Mouse (Mus musculus) lung, postnatal 0 days (tissue): ENCODE results near the gene Sigirr. TPM values are rescaled to one million over a fixed set of nuclear protein-coding genes. Genes with fewer than 3 reads are reported as not detected.

Source experiments
- ATAC-seq: fragments of 200-750 bp; cut with Nextera tagmentation; 2 replicates; pipeline ENCODE4 v1.8.0; 2017; ENCODE audit warnings: moderate library complexity
- DNase-seq: peaks from one replicate; pipeline ENCODE4 v3.0.0-alpha.2; 2016; ENCODE audit warnings: low spot score
- H3K27ac ChIP-seq: fragments of 300-500 bp; sonication (generic); 2 replicates; pipeline ENCODE4 v1.5.1; 2014; ENCODE audit warnings: antibody characterized with exemption, mild to moderate bottlenecking, low read length, mixed read lengths
- H3K27me3 ChIP-seq: fragments of 300-500 bp; sonication (generic); replicated peaks from 2 replicates; pipeline ENCODE4 v1.6.1; 2014; ENCODE audit warnings: low read length, mixed read lengths; ENCODE audit not compliant: insufficient read depth
- H3K36me3 ChIP-seq: fragments of 300-500 bp; sonication (generic); 2 replicates; pipeline ENCODE4 v1.6.1; 2014; ENCODE audit warnings: low read length, mixed read lengths; ENCODE audit not compliant: insufficient read depth
- H3K4me1 ChIP-seq: fragments of 300-500 bp; sonication (generic); 2 replicates; pipeline ENCODE4 v1.6.1; 2014; ENCODE audit warnings: antibody characterized with exemption, low read depth, low read length, mixed read lengths; ENCODE audit not compliant: insufficient read depth
- H3K4me2 ChIP-seq: fragments of 300-500 bp; sonication (generic); replicated peaks from 2 replicates; pipeline ENCODE4 v1.6.1; 2014; ENCODE audit warnings: low read depth, mild to moderate bottlenecking, low read length, moderate library complexity, mixed read lengths
- H3K4me3 ChIP-seq: fragments of 300-500 bp; sonication (generic); 2 replicates; pipeline ENCODE4 v1.5.1; 2014; ENCODE audit warnings: low read depth, low read length
- H3K9ac ChIP-seq: fragments of 300-500 bp; sonication (generic); replicated peaks from 2 replicates; pipeline ENCODE4 v1.6.1; 2014; ENCODE audit warnings: low read depth, mild to moderate bottlenecking
- H3K9me3 ChIP-seq: fragments of 300-500 bp; sonication (generic); 2 replicates; pipeline ENCODE4 v1.6.1; 2016; ENCODE audit warnings: low read length, mixed read lengths
- CTCF ChIP-seq: IDR thresholded peaks from 2 replicates; pipeline ENCODE4 v1.5.1; 2016; ENCODE audit warnings: antibody characterized with exemption, mild to moderate bottlenecking
- EP300 ChIP-seq: IDR thresholded peaks from 2 replicates; pipeline ENCODE4 v1.6.1; 2016; ENCODE audit warnings: antibody characterized with exemption, mild to moderate bottlenecking, control low read depth
- WGBS: fragments of 180-500 bp; shearing (Covaris S2); extraction: QIAGEN DNeasy Blood & Tissue Kit; methylation state at CpG from one replicate; pipeline ENCODE4 v1.1.7; 2014; 5-methylcytosine and 5-hydroxymethylcytosine counted together
- polyA plus RNA-seq: library from polyadenylated mRNA; unstranded; fragments of >200 nt; fragmentation: Nextera tagmentation; extraction: Ambion mirVana; gene quantifications from 2 replicates; pipeline ENCODE4 v1.2.1, GENCODE M21; 2015

Sigirr gene
- polyA plus RNA-seq, 1 experiment from 2014 or later: 27.1 TPM

DNA sequence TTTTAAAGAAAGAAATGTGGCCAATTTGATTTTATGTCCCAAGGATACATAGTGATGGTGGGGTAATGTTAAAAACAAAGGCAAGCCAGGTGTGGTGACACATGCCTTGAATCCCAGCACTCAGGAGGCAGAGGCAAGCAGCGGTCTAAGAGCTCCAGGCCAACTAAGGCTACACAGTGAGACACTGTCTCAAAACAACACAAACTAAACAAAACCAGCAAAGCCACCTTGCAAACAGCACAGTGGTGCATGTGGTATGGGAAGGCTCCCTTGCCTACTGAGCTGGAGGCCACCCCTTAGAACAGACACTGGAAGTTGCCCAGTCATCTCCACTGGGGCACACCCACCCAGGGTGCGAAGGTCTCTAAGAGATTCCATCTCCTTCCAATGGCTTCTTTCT is 40.4 kb downstream of the Sigirr start:
- WGBS: 77% methylated on average over 2 of the region's 2 CpGs
- H3K9ac ChIP-seq: no peak overlapping the region
- ATAC-seq: no peak

DNA sequence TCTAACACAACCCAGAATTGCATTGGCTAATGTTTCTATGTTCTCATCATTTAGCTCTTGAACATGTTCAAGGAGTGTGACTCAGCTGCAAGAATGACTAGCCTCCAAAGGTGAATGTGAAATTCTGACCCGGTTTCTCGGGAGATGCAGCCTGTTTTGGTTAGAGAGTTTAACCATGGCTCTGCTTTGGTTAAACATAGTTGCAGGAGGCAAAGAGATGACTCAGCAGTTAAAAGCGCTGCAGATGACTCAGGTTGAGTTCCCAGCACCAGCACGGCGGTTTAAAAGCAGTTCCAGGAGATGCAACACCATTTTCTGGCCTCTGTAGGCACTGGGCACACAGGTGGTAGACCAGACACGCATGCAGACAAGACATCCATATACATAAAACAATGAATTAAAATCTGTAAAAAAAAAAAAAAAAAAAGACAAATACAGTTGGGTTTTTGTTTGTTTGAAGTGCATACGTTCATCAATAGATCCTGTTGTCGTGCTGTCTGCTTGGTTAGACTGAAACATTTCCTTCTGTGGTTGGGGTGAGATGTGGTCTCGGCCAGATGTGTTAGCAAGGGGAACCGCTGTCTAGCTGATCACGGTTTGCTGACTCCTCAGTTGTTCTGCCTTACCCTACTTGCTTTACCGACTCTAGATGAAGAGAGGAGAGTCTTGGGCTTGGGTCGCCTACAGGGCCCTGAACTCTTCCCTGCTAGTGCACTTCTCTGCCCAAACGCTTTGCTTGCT is 41.6 kb downstream of the Sigirr start:
- Histone ChIP-seq H3K4me3 (no peak overlapping the region), H3K27ac (no peak overlapping the region), H3K9me3 (no peaks in the 10 kb centered on the region), H3K4me2 (no peak overlapping the region), H3K36me3 (no peaks in the 10 kb centered on the region), H3K4me1 (0 out of 2 replicates have a peak, but pooled peaks cover 7% of the 10 kb centered on the region), H3K27me3 (peaks cover 17% of the 10 kb centered on the region; the same call in 1 of the 2 replicates), H3K9ac (no peak overlapping the region)
- no peak for TF ChIP-seq EP300
- TF ChIP-seq CTCF: no peak
- 89% methylated on average over 14 of the region's 14 CpGs for WGBS
- no peak for DNase-seq
- ATAC-seq: no peak

More for the DNA sequence above, 40.4 kb downstream of the Sigirr start:
- TF ChIP-seq EP300: no peak
- no peak for TF ChIP-seq CTCF
- H3K4me1 ChIP-seq: 0 out of 2 replicates have a peak, but pooled peaks cover 7% of the 10 kb centered on the region
- H3K27ac ChIP-seq: no peak overlapping the region
- H3K4me3 ChIP-seq: no peak overlapping the region
- no peaks in the 10 kb centered on the region for H3K36me3 ChIP-seq
- DNase-seq: no peak
- H3K4me2 ChIP-seq: no peak overlapping the region; the same call in 1 of the 2 replicates
- H3K27me3 ChIP-seq: peaks cover 17% of the 10 kb centered on the region; the same call in 1 of the 2 replicates
- H3K9me3 ChIP-seq: no peaks in the 10 kb centered on the region

GRCm38 (mm10) chr7:141057541-141057940 is 42.8 kb downstream of the Sigirr start:
- H3K9ac ChIP-seq: no peak overlapping the region
- H3K4me3 ChIP-seq: no peak overlapping the region
- 88% methylated on average over 1 of the region's 1 CpGs for WGBS
- no peaks in the 10 kb centered on the region for H3K9me3 ChIP-seq
- DNase-seq: no peak
- ATAC-seq: no peak
- H3K4me1 ChIP-seq: 0 out of 2 replicates have a peak, but pooled peaks cover 7% of the 10 kb centered on the region
- TF ChIP-seq EP300 (no peak), CTCF (no peak)
- H3K4me2 ChIP-seq: no peak overlapping the region
- H3K27me3 ChIP-seq: peaks cover 17% of the 10 kb centered on the region; the same call in 1 of the 2 replicates
- no peak overlapping the region for H3K27ac ChIP-seq
- no peaks in the 10 kb centered on the region for H3K36me3 ChIP-seq

- DNase-seq (no peak), ATAC-seq (no peak)
- Histone ChIP-seq H3K4me1 (0 out of 2 replicates have a peak, but pooled peaks cover 7% of the 10 kb centered on the region), H3K9me3 (no peaks in the 10 kb centered on the region), H3K36me3 (no peaks in the 10 kb centered on the region), H3K4me2 (no peak overlapping the region), H3K27me3 (peaks cover 17% of the 10 kb centered on the region; the same call in 1 of the 2 replicates), H3K27ac (no peak overlapping the region), H3K4me3 (no peak overlapping the region), H3K9ac (no peak overlapping the region)
- WGBS: 80% methylated on average over 6 of the region's 6 CpGs
- TF ChIP-seq EP300 (no peak), CTCF (no peak)
These were observed 43.4 kb downstream of the Sigirr start for GRCm38 (mm10) chr7:141056976-141057375.

- Histone ChIP-seq H3K4me1 (0 out of 2 replicates have a peak, but pooled peaks cover under 1% of the 10 kb centered on the region), H3K4me3 (no peak overlapping the region), H3K4me2 (no peak overlapping the region), H3K9me3 (no peaks in the 10 kb centered on the region), H3K27ac (no peak overlapping the region), H3K27me3 (peaks cover 6% of the 10 kb centered on the region; the same call in 1 of the 2 replicates), H3K9ac (no peak overlapping the region), H3K36me3 (no peaks in the 10 kb centered on the region)
- TF ChIP-seq CTCF (no peak), EP300 (no peak)
- WGBS: 75% methylated on average over 4 of the region's 4 CpGs
- DNase-seq (no peak), ATAC-seq (no peak)
These were observed 44.6 kb downstream of the Sigirr start for GRCm38 (mm10) chr7:141055785-141056184.

- no peaks in the 10 kb centered on the region for H3K9me3 ChIP-seq
- H3K27ac ChIP-seq: no peak overlapping the region
- TF ChIP-seq EP300: no peak
- TF ChIP-seq CTCF: no peak
- no peak overlapping the region for H3K9ac ChIP-seq
- no peaks in the 10 kb centered on the region for H3K27me3 ChIP-seq
- no peak overlapping the region for H3K4me3 ChIP-seq
- ATAC-seq: no peak
- H3K4me1 ChIP-seq: peaks cover 3% of the 10 kb centered on the region; the same call in 1 of the 2 replicates
- H3K4me2 ChIP-seq: no peak overlapping the region
- H3K36me3 ChIP-seq: no peaks in the 10 kb centered on the region
- DNase-seq: no peak
- 72% methylated on average over 2 of the region's 2 CpGs for WGBS
These were observed 48.0 kb downstream of the Sigirr start for GRCm38 (mm10) chr7:141052421-141052820.
